Mouse (Mus musculus): ENCODE measurements around the gene Stub1.

Gene Stub1

DNA sequence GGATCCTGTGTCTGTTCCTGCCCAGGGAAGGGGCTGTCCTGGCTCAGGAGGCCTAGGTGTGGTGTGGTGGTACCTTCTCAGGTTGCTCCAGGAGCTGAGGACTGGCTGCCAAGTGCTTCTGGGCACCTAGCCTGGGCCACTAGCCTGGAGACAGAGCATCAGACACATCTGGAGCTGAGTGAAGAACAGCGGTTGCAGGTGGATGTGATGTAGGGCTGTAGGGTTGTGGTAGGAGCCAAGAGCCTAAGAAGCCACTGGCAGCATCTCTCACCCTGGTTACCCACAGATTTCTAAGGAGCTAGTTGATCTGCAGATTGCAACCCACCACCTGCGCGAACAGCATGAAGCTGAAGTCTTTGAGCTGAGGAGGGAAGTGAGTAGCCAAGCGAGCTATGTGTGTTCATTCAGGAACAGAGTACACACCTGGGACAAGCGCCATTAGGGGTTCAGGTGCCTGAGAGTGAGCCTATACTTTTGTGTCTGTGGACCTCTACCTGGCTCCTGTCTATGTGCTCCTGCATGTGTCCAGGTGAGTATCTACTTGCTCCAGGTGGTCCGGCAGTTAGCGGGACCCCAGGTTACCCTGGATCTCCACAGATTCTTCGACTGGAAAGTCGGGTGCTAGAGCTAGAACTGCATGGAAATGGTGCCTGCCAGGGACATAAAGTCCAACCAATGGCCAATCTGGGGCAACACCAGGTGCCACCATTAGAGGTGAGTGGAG, 46.3 kb downstream of the Stub1 start:
- DNase-seq (ENCODE audit: low spot score), result no peak

DNA sequence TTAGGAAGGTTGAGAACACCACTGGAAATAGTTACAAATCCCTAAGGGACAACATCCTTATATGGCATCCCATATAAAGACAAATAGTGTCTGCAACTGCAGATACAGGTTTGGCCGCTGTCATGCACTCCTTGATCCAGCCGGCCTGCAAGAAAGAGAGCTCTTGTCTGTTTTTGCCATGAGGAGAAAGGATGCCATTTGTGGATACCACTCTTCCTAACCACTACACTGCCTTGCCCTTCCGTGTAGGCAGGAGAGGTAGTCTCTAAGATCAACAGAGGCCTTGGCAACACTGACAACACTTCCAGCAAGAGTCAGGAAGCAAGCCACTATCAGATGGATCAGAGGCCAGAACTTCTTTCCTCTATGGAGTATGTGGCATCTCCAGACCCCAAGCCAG, 46.9 kb downstream of the Stub1 start, which contains the start of gene Ccdc78:
Gene Ccdc78, plus strand, starts transcription at position 301 of the 400 bp plus-strand sequence.
- no peak for DNase-seq (ENCODE audit: low spot score)

DNA sequence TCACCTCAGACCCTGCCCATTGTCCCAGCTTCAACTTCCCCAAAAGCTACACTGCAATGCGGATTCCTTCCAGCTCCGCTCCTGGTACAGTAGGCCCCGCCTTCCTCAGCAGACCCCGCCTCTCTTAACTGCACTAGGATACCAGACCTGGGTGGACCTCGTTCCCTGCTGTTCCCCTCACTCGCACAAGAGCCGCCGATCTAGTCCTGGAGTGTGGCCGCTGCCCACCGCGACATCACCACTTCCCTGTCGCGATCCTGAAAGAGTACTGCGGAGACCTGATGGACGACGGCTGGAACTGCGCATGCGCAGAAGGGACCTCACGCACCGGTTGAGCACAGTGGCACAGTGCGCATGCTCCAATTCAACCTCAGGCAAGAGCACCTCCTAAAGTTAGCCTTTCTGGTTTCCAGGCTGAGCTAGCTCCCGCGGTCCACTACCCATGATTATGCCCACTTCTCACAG, 47.9 kb downstream of the Stub1 start, which contains the start of gene Haghl:
Gene Haghl, minus strand, starts transcription at position 393 of the 465 bp plus-strand sequence.
- DNase-seq (ENCODE audit: low spot score), result peak; percentile 91

DNA sequence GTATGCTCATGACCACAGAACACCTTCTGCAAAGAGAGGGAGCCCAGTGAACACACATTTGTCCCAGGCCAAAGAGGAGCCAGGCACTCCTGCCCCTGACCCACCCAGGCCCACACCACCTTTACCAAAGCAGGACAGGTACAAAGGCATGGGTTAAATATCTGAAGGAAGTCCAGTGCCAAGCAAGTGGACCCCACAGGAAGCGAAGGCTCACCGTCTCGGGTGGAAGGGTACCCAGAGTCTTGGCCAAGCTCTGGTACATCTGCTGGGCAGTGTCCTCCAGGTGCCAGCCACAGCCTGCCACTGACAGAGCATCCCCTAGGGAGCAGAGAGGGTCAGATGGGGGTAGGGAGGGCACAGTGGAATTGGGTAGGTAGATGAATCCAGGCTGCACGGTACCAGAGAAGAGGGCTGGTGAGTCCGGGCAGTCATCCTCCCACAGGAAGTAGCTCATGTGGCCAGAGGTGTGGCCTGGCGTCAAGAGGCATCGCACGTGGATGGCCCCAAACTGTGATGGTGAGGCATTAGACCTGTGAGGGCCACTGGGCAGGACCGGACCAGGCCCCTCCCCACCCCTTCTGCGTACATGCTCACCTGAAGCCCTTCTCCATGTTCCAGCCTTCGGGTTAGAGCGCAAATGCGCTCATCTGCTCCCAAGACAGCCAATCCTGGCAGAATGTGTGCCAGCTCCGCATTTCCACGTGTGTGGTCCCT, 49.2 kb downstream of the Stub1 start:
- DNase-seq (ENCODE audit: low spot score), result no peak

DNA sequence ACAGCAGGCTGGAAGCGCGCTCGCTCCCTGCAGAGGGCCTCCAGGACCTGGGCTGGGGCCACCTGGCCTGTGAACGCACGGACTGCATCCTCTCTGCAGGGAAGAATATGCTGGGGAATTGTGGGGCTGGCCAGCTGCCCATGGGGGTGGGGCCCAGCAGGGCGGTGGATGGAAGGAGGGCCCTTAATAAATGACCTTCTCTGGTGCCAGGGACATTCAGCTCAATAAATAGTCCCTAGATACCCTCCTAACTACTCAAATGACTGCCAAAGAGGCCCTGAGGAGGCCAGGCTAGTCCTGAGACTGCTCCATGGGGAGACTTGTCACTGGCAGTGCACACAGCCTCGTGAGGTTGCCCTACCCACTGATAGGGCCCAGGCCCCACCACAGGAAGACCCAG, 50.1 kb downstream of the Stub1 start:
- no peak for DNase-seq (ENCODE audit: low spot score)

DNA sequence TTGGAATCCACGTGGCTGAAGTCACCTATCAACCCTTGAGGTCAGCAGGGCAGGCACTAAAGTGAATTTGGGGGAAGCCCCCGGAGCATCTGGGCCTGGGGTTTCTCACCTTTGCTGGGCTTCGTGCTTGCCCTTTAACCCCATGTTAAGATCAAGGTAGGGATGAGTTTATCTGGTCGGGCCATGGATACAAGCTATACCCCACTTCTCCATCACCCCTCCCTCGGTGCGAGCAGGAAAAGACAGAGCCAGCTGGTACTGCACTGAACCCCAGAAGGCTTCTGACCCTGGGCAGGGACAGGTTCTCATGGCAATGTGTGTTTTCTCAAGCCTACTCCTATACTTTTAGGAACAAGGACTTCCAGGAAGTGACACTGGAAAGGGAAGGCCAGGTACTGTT, 51.9 kb downstream of the Stub1 start:
- no peak for DNase-seq (ENCODE audit: low spot score)
